Mouse (Mus musculus) embryonic fibroblast, embryonic 13.5 days (primary cell): Measurements from ENCODE around the gene Hectd2. TPM values are rescaled to one million over a fixed set of nuclear protein-coding genes. Genes with fewer than 3 reads are reported as not detected.

Experiments used
- H3K27ac ChIP-seq: 2 replicates; pipeline ENCODE4 v1.5.1; 2012; ENCODE audit warnings: low read length, control low read depth, inconsistent platforms; ENCODE audit not compliant: insufficient read depth
- H3K4me1 ChIP-seq: 2 replicates; pipeline ENCODE4 v1.6.1; 2011; ENCODE audit warnings: low read length; ENCODE audit not compliant: control insufficient read depth, insufficient read depth
- H3K4me3 ChIP-seq: 2 replicates; pipeline ENCODE4 v1.5.1; 2011; ENCODE audit warnings: mild to moderate bottlenecking, control low read depth, low read length; ENCODE audit not compliant: insufficient read depth
- CTCF ChIP-seq: IDR thresholded peaks from 2 replicates; pipeline ENCODE4 v1.5.1; 2011; ENCODE audit warnings: mild to moderate bottlenecking, control low read depth, low read length, moderate library complexity, borderline replicate concordance; ENCODE audit not compliant: insufficient read depth
- POLR2A ChIP-seq: IDR thresholded peaks from 2 replicates; pipeline ENCODE4 v1.6.1; 2011; ENCODE audit warnings: low read depth, mild to moderate bottlenecking, control low read depth, low read length, moderate library complexity
- polyA plus RNA-seq: library from polyadenylated mRNA; stranded (reverse); fragments of >200 nt; gene quantifications from 2 replicates; pipeline ENCODE4 v1.2.4, GENCODE M21; 2011; ENCODE audit warnings: low read depth; ENCODE audit not compliant: missing spikeins, insufficient read length

Hectd2 gene
- polyA plus RNA-seq, 1 experiment, result 9.1 TPM

DNA sequence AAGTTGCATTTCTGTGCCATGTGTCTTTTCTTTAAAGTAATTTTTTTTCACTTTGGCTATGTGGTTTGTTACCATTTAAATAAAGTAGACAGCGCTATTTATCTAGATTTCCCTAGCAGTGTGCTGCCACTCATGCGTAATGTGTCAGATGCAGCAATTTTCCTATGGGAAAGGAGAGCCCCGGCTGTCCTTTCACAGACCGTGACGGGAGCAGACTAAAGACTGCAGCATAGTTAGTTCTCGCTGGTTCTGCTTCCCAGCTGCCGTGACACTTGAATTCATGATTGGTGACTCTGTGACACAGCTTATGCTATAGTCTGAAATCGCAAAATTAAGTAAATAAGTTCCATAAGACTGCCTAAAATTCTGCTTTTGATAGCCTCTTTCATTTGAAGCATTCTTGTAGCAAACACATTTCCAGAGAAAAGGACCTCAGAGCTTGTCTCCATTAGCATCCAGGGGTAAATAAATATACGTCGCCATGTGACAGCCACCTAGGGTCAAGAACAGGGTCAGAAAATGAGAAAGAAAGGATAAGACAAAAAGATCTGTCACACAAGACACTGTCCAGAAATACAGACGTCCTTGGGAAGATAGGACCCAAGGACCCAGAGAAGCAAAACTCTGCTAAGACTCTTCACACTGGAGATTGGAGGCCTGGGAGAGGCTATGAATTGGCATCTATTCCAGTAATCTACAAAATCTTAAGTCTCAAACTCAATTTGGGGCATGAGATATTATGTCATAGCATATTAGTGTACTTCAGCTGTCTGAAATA, 48.3 kb downstream of the Hectd2 start:
- H3K27ac ChIP-seq, result no peak overlapping the region
- no peak overlapping the region for H3K4me3 ChIP-seq
- TF ChIP-seq CTCF (no peak), POLR2A (no peak)
- H3K4me1 ChIP-seq, result no peaks in the 10 kb centered on the region

DNA sequence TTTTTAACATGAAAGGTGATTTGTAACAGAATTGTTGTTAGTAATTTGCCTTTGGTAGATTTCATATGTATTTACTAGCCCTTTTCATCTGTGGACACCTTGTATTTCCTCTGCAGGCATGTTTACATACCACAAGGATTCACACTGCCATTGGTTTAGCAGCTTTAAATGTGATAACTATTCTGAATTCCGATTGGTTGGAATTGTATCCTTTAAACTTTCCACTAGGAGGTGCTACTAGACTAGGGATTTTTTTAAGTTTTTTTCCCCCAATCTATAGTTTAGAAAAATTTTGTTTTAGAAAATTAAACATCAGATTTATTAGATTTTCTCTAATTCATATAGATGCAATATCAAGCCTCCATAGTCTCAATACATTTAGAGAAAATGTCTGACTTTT, 51.8 kb downstream of the Hectd2 start:
- H3K27ac ChIP-seq, result no peak overlapping the region
- H3K4me1 ChIP-seq, result no peaks in the 10 kb centered on the region
- no peak overlapping the region for H3K4me3 ChIP-seq
- TF ChIP-seq POLR2A (no peak), CTCF (no peak)

DNA sequence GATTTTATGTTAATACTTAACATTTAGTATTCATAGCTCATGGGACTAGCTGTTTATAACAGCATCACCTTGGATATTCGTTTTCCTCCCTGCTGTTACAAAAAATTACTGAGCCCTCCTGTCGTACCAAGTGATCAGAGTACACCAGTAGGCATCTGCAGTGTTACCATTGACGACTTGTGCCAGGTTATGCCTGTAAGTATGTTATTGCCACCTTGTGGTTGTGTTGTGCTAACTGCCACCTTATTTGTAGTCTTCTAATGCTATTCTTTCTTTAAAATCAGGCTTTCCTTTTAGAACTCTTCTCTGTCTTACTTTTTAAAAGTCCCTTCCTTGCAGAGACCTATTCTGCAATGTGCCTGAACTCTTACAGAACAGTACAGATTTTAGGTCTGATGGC, 54.8 kb downstream of the Hectd2 start:
- H3K4me3 ChIP-seq, result no peak overlapping the region
- no peak overlapping the region for H3K27ac ChIP-seq
- TF ChIP-seq POLR2A (no peak), CTCF (no peak)
- no peaks in the 10 kb centered on the region for H3K4me1 ChIP-seq

DNA sequence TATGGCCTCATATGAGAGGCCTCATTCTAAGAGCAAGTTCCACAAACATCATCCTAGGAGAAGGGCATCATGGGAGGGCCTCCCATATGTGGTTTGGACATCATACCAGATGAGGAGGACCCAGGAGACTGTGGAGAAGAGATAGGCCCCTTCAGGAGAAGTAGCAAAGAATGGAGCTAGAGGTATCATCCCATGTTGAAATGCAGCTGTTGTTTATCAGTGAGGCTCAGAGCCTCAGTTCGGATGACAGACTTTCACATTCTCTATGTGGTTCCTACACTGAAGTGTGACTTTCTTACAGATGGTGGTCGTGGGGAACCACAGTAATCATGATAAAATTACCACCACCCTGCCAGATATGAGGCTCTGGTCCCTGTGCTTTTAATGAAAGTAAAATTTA, 55.9 kb downstream of the Hectd2 start:
- H3K4me3 ChIP-seq, result no peak overlapping the region
- H3K27ac ChIP-seq, result no peak overlapping the region
- no peaks in the 10 kb centered on the region for H3K4me1 ChIP-seq
- no peak for TF ChIP-seq POLR2A
- TF ChIP-seq CTCF, result no peak

- no peak overlapping the region for H3K27ac ChIP-seq
- TF ChIP-seq CTCF (no peak), POLR2A (no peak)
- no peaks in the 10 kb centered on the region for H3K4me1 ChIP-seq
- no peak overlapping the region for H3K4me3 ChIP-seq
These were observed 71.5 kb downstream of the Hectd2 start for GRCm38 (mm10) chr19:36625906-36626305.

DNA sequence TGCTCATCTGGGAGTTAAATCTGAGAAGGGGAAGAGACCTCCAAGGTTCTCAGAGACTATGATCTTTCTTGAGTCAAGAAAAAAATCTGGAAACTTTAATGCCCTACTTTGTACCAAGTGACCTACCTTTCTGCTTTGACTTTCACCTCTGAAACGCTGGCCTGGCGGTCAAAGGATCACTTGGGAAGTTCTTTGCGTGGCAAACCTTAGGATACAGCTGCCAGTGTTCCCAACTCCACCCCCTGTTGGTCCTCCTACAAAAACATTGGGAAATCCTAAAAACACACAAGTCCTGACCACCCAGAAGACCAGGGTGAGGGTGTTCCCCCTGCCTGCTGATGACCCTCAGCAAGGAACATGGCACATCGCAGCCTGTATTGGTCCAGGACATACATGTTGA, 72.4 kb downstream of the Hectd2 start:
- H3K4me3 ChIP-seq, result no peak overlapping the region
- no peaks in the 10 kb centered on the region for H3K4me1 ChIP-seq
- TF ChIP-seq POLR2A (no peak), CTCF (no peak)

GRCm38 (mm10) chr19:36629394-36629910, 75.0 kb downstream of the Hectd2 start:
- no peak for TF ChIP-seq CTCF
- no peak for TF ChIP-seq POLR2A
- Histone ChIP-seq H3K27ac (no peak overlapping the region), H3K4me3 (no peak overlapping the region), H3K4me1 (no peaks in the 10 kb centered on the region)

More for the DNA sequence above, 72.4 kb downstream of the Hectd2 start:
- no peak overlapping the region for H3K27ac ChIP-seq

DNA sequence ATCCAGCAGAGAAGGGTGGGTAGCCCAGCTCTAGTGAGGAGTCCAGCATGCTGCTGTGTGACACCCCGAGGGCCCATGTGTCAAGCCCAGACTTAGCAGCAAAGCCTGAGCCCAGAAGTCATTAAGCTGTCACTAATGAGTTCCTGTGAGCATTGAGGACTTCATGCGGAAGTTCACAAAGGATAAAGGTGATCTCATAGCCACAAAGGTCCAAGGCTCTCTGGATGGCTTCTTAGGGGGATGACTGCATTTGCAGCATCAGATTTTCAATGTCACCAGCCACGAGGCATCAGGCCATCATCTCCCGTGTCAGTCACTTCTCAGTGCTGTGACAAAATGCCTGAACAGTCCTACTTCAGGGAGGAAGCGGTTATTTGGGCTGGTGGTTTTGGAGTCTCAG, 75.9 kb downstream of the Hectd2 start:
- TF ChIP-seq CTCF (no peak), POLR2A (no peak)
- H3K4me1 ChIP-seq, result no peaks in the 10 kb centered on the region
- H3K4me3 ChIP-seq, result no peak overlapping the region
- H3K27ac ChIP-seq, result no peak overlapping the region

GRCm38 (mm10) chr19:36634771-36635170, 80.3 kb downstream of the Hectd2 start:
- TF ChIP-seq POLR2A (no peak), CTCF (no peak)
- Histone ChIP-seq H3K4me1 (no peaks in the 10 kb centered on the region), H3K27ac (no peak overlapping the region), H3K4me3 (no peak overlapping the region)

GRCm38 (mm10) chr19:36637223-36637622, 82.8 kb downstream of the Hectd2 start:
- TF ChIP-seq POLR2A (no peak), CTCF (no peak)
- H3K27ac ChIP-seq, result no peak overlapping the region

More at GRCm38 (mm10) chr19:36637223-36637622, 82.8 kb downstream of the Hectd2 start:
- Histone ChIP-seq H3K4me3 (no peak overlapping the region), H3K4me1 (no peaks in the 10 kb centered on the region)
